28 mouse cellular contexts compared by ENCODE assay signal in the genomic region with DNA sequence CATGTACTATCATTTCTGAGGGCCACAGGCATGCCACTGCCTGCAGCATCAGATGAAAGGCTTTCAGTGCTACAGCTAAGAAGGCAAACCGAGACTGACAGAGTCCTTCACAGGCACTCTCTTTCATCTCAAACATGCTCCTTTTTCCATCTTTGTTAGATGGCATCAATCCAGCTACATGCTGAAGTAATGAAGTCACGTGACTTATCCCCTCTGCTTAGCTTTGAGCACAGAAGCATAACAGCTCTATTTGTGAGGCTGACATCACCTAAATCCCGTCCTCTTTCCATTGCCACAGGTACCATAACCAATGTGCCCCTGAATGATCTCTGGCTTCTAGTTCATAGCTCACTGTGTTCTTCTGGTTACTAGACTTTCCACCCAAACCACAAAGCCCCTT. TPM values are rescaled to one million over a fixed set of nuclear protein-coding genes. Genes with fewer than 3 reads are reported as not detected.
A peak's percentile ranks its signal among the peaks of the same experiment; 100 is the strongest.
DNase-seq lines count a peak whose midpoint lies in the region; ATAC-seq and TF ChIP-seq lines count a peak whose summit lies in the region.
"Had no signal": no experiment of that assay in that cellular context is flagged by ENCODE, and none has a peak within 500 bp of the region (broad histone marks: within the 10 kb centered on the region; RNA-seq: fewer than 3 reads in every experiment).

No protein-coding gene starts in this region.

- H3K79me2 ChIP-seq in MEL (ENCODE audit: control insufficient read depth, insufficient read depth, low read length, poor library complexity), result no peaks in the 10 kb centered on the region

- H3K9ac ChIP-seq in forebrain, embryonic 14.5 days (ENCODE audit: low read length), result no peak overlapping the region
- no peak overlapping the region for H3K9ac ChIP-seq in forebrain, embryonic 12.5 days
- no peak overlapping the region for H3K9ac ChIP-seq in midbrain, embryonic 14.5 days (replicated peaks; ENCODE audit: low read length)
- no peak overlapping the region for H3K9ac ChIP-seq in midbrain, embryonic 15.5 days
- H3K9ac ChIP-seq in MEL (ENCODE audit: control insufficient read depth, low read depth, low read length, poor library complexity, severe bottlenecking), result no peak overlapping the region
- H3K9ac ChIP-seq: embryonic facial prominence, embryonic 15.5 days; heart, embryonic 13.5 days; hindbrain, embryonic 12.5 days; hindbrain, embryonic 15.5 days had no signal

- H3K4me2 ChIP-seq in forebrain, embryonic 14.5 days (ENCODE audit: low read length), result no peak overlapping the region
- no peak overlapping the region for H3K4me2 ChIP-seq in forebrain, embryonic 12.5 days
- no peak overlapping the region for H3K4me2 ChIP-seq in midbrain, embryonic 14.5 days (ENCODE audit: low read length)
- no peak overlapping the region for H3K4me2 ChIP-seq in midbrain, embryonic 15.5 days
- H3K4me2 ChIP-seq: embryonic facial prominence, embryonic 15.5 days; heart, embryonic 13.5 days; hindbrain, embryonic 12.5 days; hindbrain, embryonic 15.5 days had no signal

- peaks cover 17% of the 10 kb centered on the region for H3K36me3 ChIP-seq in forebrain, embryonic 14.5 days (ENCODE audit: control insufficient read depth, insufficient read depth, low read length)
- H3K36me3 ChIP-seq in forebrain, embryonic 12.5 days (replicated peaks), result peaks cover 12% of the 10 kb centered on the region
- peaks cover 15% of the 10 kb centered on the region; the same call in 1 of the 2 replicates for H3K36me3 ChIP-seq in midbrain, embryonic 14.5 days (ENCODE audit: control insufficient read depth, insufficient read depth, low read length)
- H3K36me3 ChIP-seq in midbrain, embryonic 15.5 days (replicated peaks), result no peaks in the 10 kb centered on the region
- no peaks in the 10 kb centered on the region for H3K36me3 ChIP-seq in MEL (ENCODE audit: control insufficient read depth in 1 of 2, insufficient read depth in 2 of 2, low read length in 2 of 2)
- no peaks in the 10 kb centered on the region for H3K36me3 ChIP-seq in kidney, adult 2 months (ENCODE audit: control insufficient read depth, insufficient read depth, low read length)
- H3K36me3 ChIP-seq: embryonic facial prominence, embryonic 15.5 days; hindbrain, embryonic 15.5 days had no signal

- H3K27me3 ChIP-seq in forebrain, embryonic 14.5 days (replicated peaks; ENCODE audit: control insufficient read depth, insufficient read depth, low read length), result no peaks in the 10 kb centered on the region
- no peaks in the 10 kb centered on the region for H3K27me3 ChIP-seq in forebrain, embryonic 12.5 days
- no peaks in the 10 kb centered on the region for H3K27me3 ChIP-seq in midbrain, embryonic 14.5 days (ENCODE audit: control insufficient read depth, insufficient read depth, low read length)
- H3K27me3 ChIP-seq in midbrain, embryonic 15.5 days (replicated peaks), result no peaks in the 10 kb centered on the region
- H3K27me3 ChIP-seq in MEL (ENCODE audit: control insufficient read depth in 1 of 2, insufficient read depth in 2 of 2, low read length in 2 of 2), result peaks cover 0 to 2% of the 10 kb centered on the region in 2 experiments; a peak in 3 of 4 replicates
- H3K27me3 ChIP-seq in kidney, adult 2 months (replicated peaks; ENCODE audit: control insufficient read depth, insufficient read depth, low read length), result no peaks in the 10 kb centered on the region
- H3K27me3 ChIP-seq: CH12.LX; embryonic facial prominence, embryonic 15.5 days; heart, embryonic 13.5 days; hindbrain, embryonic 12.5 days; hindbrain, embryonic 15.5 days had no signal

- no peak overlapping the region for H3K27ac ChIP-seq in forebrain, embryonic 14.5 days (ENCODE audit: low read depth, low read length)
- H3K27ac ChIP-seq in forebrain, embryonic 12.5 days, result no peak overlapping the region
- H3K27ac ChIP-seq in midbrain, embryonic 14.5 days (replicated peaks; ENCODE audit: low read depth, low read length), result no peak overlapping the region
- H3K27ac ChIP-seq in midbrain, embryonic 15.5 days, result no peak overlapping the region
- no peak overlapping the region for H3K27ac ChIP-seq in MEL (ENCODE audit: control insufficient read depth, low read depth, low read length)
- no peak overlapping the region for H3K27ac ChIP-seq in kidney, adult 2 months (ENCODE audit: insufficient read depth, low read depth, low read length)
- H3K27ac ChIP-seq: embryonic facial prominence, embryonic 15.5 days; heart, adult 2 months; heart, embryonic 10.5 days; heart, embryonic 13.5 days; hindbrain, embryonic 12.5 days; hindbrain, embryonic 15.5 days had no signal

- peak; percentile 34 for DNase-seq in forebrain, embryonic 14.5 days (ENCODE audit: low spot score)
- peak; percentile 24 for DNase-seq in midbrain, embryonic 14.5 days
- no peak for DNase-seq in MEL (ENCODE audit: low read depth, low spot score)
- no peak for DNase-seq in kidney, adult 2 months
- DNase-seq: adrenal gland, adult 2 months; adrenal gland, postnatal 14 days; B cell, adult 2 months; cerebellum, adult 11-12 months; cerebellum, adult 8-10 months; cerebellum, postnatal 10 days; cerebellum, postnatal 36 days; embryo, embryonic 11 days; gastrocnemius, postnatal 10 days; gastrocnemius, postnatal 36 days; heart, adult 2 months; heart, postnatal 14 days; heart, postnatal 4 days had no signal

- no peaks in the 10 kb centered on the region for H3K9me3 ChIP-seq in forebrain, embryonic 14.5 days (replicated peaks; ENCODE audit: control insufficient read depth, low read length)
- no peaks in the 10 kb centered on the region for H3K9me3 ChIP-seq in forebrain, embryonic 12.5 days
- no peaks in the 10 kb centered on the region for H3K9me3 ChIP-seq in midbrain, embryonic 14.5 days (ENCODE audit: control insufficient read depth, low read length)
- H3K9me3 ChIP-seq in midbrain, embryonic 15.5 days, result no peaks in the 10 kb centered on the region
- H3K9me3 ChIP-seq in MEL (replicated peaks; ENCODE audit: insufficient read depth, low read length), result no peaks in the 10 kb centered on the region
- H3K9me3 ChIP-seq: embryonic facial prominence, embryonic 15.5 days; G1E; heart, embryonic 10.5 days; heart, embryonic 13.5 days; hindbrain, embryonic 12.5 days; hindbrain, embryonic 15.5 days had no signal

- TF ChIP-seq CTCF in MEL (IDR thresholded peaks at IDR 0.05 in 2 of 3, conservative IDR thresholded peaks at IDR 0.05 in 1 of 3; ENCODE audit: control insufficient read depth in 1 of 3, insufficient read depth in 1 of 3, low read depth in 2 of 3, low read length in 3 of 3, poor library complexity in 1 of 3, severe bottlenecking in 1 of 3), result no peak
- TF ChIP-seq CTCF in kidney, adult 2 months (conservative IDR thresholded peaks at IDR 0.05; ENCODE audit: insufficient read depth, insufficient read length, low read depth, low read length), result no peak

- no peak for TF ChIP-seq POLR2A in MEL (IDR thresholded peaks at IDR 0.05; ENCODE audit: control insufficient read depth in 1 of 2, insufficient read depth in 1 of 2, low read depth in 1 of 2, low read length in 2 of 2, poor library complexity in 1 of 2)
- no peak for TF ChIP-seq POLR2A in kidney, adult 2 months (IDR thresholded peaks at IDR 0.05; ENCODE audit: low read depth, low read length)

- no peak for TF ChIP-seq RAD21 in MEL (IDR thresholded peaks at IDR 0.05; ENCODE audit: low read depth, low read length)

- WGBS in forebrain, embryonic 14.5 days, result 52% methylated on average over 3 of the region's 3 CpGs
- 66% methylated on average over 3 of the region's 3 CpGs for WGBS in forebrain, embryonic 12.5 days
- 35% methylated on average over 3 of the region's 3 CpGs for WGBS in midbrain, embryonic 14.5 days
- 38% methylated on average over 3 of the region's 3 CpGs for WGBS in midbrain, embryonic 15.5 days
- 76% methylated on average over 3 of the region's 3 CpGs for WGBS in kidney, adult 2 months

- no peak for TF ChIP-seq EP300 in MEL (IDR thresholded peaks at IDR 0.05; ENCODE audit: low read depth in 1 of 2, low read length in 2 of 2)

- no peaks in the 10 kb centered on the region for H3K4me1 ChIP-seq in forebrain, embryonic 14.5 days (ENCODE audit: control insufficient read depth, insufficient read depth, low read length)
- H3K4me1 ChIP-seq in forebrain, embryonic 12.5 days, result no peaks in the 10 kb centered on the region
- no peaks in the 10 kb centered on the region for H3K4me1 ChIP-seq in midbrain, embryonic 14.5 days (ENCODE audit: control insufficient read depth, insufficient read depth, low read length)
- no peaks in the 10 kb centered on the region for H3K4me1 ChIP-seq in midbrain, embryonic 15.5 days
- H3K4me1 ChIP-seq in MEL (ENCODE audit: control insufficient read depth in 1 of 2, insufficient read depth in 2 of 2, low read length in 2 of 2), result peaks cover 0 to 6% of the 10 kb centered on the region in 2 experiments; a peak in 1 of 4 replicates
- no peaks in the 10 kb centered on the region for H3K4me1 ChIP-seq in kidney, adult 2 months (ENCODE audit: control insufficient read depth, insufficient read depth, low read length)
- H3K4me1 ChIP-seq: embryonic facial prominence, embryonic 15.5 days; heart, embryonic 10.5 days; heart, embryonic 13.5 days; hindbrain, embryonic 12.5 days; hindbrain, embryonic 15.5 days had no signal

- no peak overlapping the region for H3K4me3 ChIP-seq in forebrain, embryonic 14.5 days (ENCODE audit: low read depth, low read length)
- no peak overlapping the region for H3K4me3 ChIP-seq in forebrain, embryonic 12.5 days (replicated peaks)
- H3K4me3 ChIP-seq in midbrain, embryonic 14.5 days (replicated peaks; ENCODE audit: low read depth, low read length), result no peak overlapping the region
- no peak overlapping the region for H3K4me3 ChIP-seq in midbrain, embryonic 15.5 days
- no peak overlapping the region for H3K4me3 ChIP-seq in MEL (ENCODE audit: control insufficient read depth in 1 of 2, insufficient read depth in 1 of 2, low read depth in 2 of 2, low read length in 2 of 2)
- H3K4me3 ChIP-seq in kidney, adult 2 months (ENCODE audit: insufficient read depth, low read depth, low read length), result no peak overlapping the region
- H3K4me3 ChIP-seq: embryonic facial prominence, embryonic 15.5 days; heart, adult 2 months; heart, embryonic 10.5 days; heart, embryonic 13.5 days; hindbrain, embryonic 12.5 days; hindbrain, embryonic 15.5 days had no signal

- ATAC-seq in forebrain, embryonic 14.5 days, result no peak
- ATAC-seq in forebrain, embryonic 12.5 days (ENCODE audit: low FRiP score), result no peak
- no peak for ATAC-seq in midbrain, embryonic 14.5 days (ENCODE audit: low FRiP score, low TSS enrichment)
- no peak for ATAC-seq in midbrain, embryonic 15.5 days (replicated peaks)
- ATAC-seq in megakaryocyte progenitor cell, adult 5-6 weeks (replicated peaks; ENCODE audit: poor library complexity), result peak; percentile 28; the same call in 1 of the 2 replicates
- ATAC-seq: forebrain, embryonic 16.5 days had no signal

RNA-seq across cellular contexts. Expression of a gene that starts 50.6 kb away (rescaled TPM):
- polyA plus RNA-seq in forebrain, embryonic 14.5 days (2014; fragmentation: Nextera tagmentation; extraction: Ambion mirVana), result 30.7 and 32.0 TPM in 2 replicates
- polyA plus RNA-seq in forebrain, embryonic 12.5 days (2016; fragmentation: Nextera tagmentation; extraction: Ambion mirVana), result 30.0 and 30.4 TPM in 2 replicates
- 8.9 and 18.4 TPM in 2 replicates for polyA plus RNA-seq in midbrain, embryonic 14.5 days (2014; fragmentation: Nextera tagmentation; extraction: Ambion mirVana)
- 11.5 and 13.4 TPM in 2 replicates for polyA plus RNA-seq in midbrain, embryonic 15.5 days (2015; fragmentation: Nextera tagmentation; extraction: Ambion mirVana)
- not detected in 2 replicates for total RNA-seq in MEL (2012; rRNA removed)
- polyA plus RNA-seq in MEL (2012; ENCODE audit: insufficient read depth in 1 of 2, insufficient read length in 2 of 2, low read depth in 1 of 2, low replicate concordance in 2 of 2, missing spikeins in 1 of 2), result not detected
- total RNA-seq in megakaryocyte progenitor cell, adult 5-6 weeks (2015), result 2.5 and 5.6 TPM in 2 replicates
- 10.2 and 10.6 TPM in 2 replicates for total RNA-seq in megakaryocyte progenitor cell, adult 5-6 weeks (2017)
- 8.1 and 9.1 TPM in 2 replicates for polyA plus RNA-seq in kidney, adult 2 months (2012; rRNA removed)

RNA-seq across cellular contexts. Expression of a gene that starts 50.7 kb away (rescaled TPM):
- 10.8 and 13.1 TPM in 2 replicates for polyA plus RNA-seq in forebrain, embryonic 14.5 days (2014; fragmentation: Nextera tagmentation; extraction: Ambion mirVana)
- polyA plus RNA-seq in forebrain, embryonic 12.5 days (2016; fragmentation: Nextera tagmentation; extraction: Ambion mirVana), result 19.3 and 19.7 TPM in 2 replicates
- polyA plus RNA-seq in midbrain, embryonic 14.5 days (2014; fragmentation: Nextera tagmentation; extraction: Ambion mirVana), result 17.7 and 18.3 TPM in 2 replicates
- 17.5 and 19.0 TPM in 2 replicates for polyA plus RNA-seq in midbrain, embryonic 15.5 days (2015; fragmentation: Nextera tagmentation; extraction: Ambion mirVana)
- not detected in 2 replicates for total RNA-seq in MEL (2012; rRNA removed)
- polyA plus RNA-seq in MEL (2012; ENCODE audit: insufficient read depth in 1 of 2, insufficient read length in 2 of 2, low read depth in 1 of 2, low replicate concordance in 2 of 2, missing spikeins in 1 of 2), result not detected
- total RNA-seq in megakaryocyte progenitor cell, adult 5-6 weeks (2015), result 10.0 and 19.3 TPM in 2 replicates
- 11.5 and 19.2 TPM in 2 replicates for total RNA-seq in megakaryocyte progenitor cell, adult 5-6 weeks (2017)
- 4.3 and 4.6 TPM in 2 replicates for polyA plus RNA-seq in kidney, adult 2 months (2012; rRNA removed)

Comparison
In these comparisons a context has a peak if more than half of its experiments do, and no peak if none do; other contexts are left out.
1. DNase-seq: peak in forebrain, embryonic 14.5 days (single experiment) and midbrain, embryonic 14.5 days (single experiment); none in MEL (single experiment) and kidney, adult 2 months (single experiment).